ENCODE assay signal across 15 mouse cellular contexts in genomic region chr12:41221893-41222292, GRCm38 (mm10).
A peak's percentile ranks its signal among the peaks of the same experiment; 100 is the strongest.
DNase-seq lines count a peak whose midpoint lies in the region; ATAC-seq and TF ChIP-seq lines count a peak whose summit lies in the region.
"Had no signal": no experiment of that assay in that cellular context is flagged by ENCODE, and none has a peak within 500 bp of the region (broad histone marks: within the 10 kb centered on the region; RNA-seq: fewer than 3 reads in every experiment).

No protein-coding gene starts in this region.

- no peaks in the 10 kb centered on the region for H3K9me3 ChIP-seq in liver, embryonic 14.5 days (ENCODE audit: control insufficient read depth, low read length)
- no peaks in the 10 kb centered on the region for H3K9me3 ChIP-seq in liver, embryonic 12.5 days (replicated peaks)
- H3K9me3 ChIP-seq in ES-E14 (ENCODE audit: control insufficient read depth, insufficient read depth, low read depth, low read length) = no peaks in the 10 kb centered on the region
- no peaks in the 10 kb centered on the region for H3K9me3 ChIP-seq in hindbrain, embryonic 12.5 days (replicated peaks)
- H3K9me3 ChIP-seq: embryonic facial prominence, embryonic 10.5 days; heart, embryonic 12.5 days; hindbrain, embryonic 13.5 days; limb, embryonic 12.5 days had no signal

- no peaks in the 10 kb centered on the region for H3K4me1 ChIP-seq in liver, embryonic 14.5 days (replicated peaks; ENCODE audit: control insufficient read depth in 2 of 2, insufficient read depth in 2 of 2, low read length in 1 of 2)
- no peaks in the 10 kb centered on the region for H3K4me1 ChIP-seq in liver, embryonic 12.5 days
- no peaks in the 10 kb centered on the region for H3K4me1 ChIP-seq in ES-E14 (ENCODE audit: control insufficient read depth in 2 of 2, insufficient read depth in 2 of 2, low read length in 2 of 2, poor library complexity in 1 of 2)
- peaks cover 4% of the 10 kb centered on the region; the same call in 1 of the 2 replicates for H3K4me1 ChIP-seq in hindbrain, embryonic 12.5 days
- H3K4me1 ChIP-seq: heart, embryonic 12.5 days had no signal

- intact Hi-C loops in gastrocnemius, adult 2 months (cut with DNase I) = no loop called here
- intact Hi-C loops in gastrocnemius, postnatal 36 days (cut with DNase I) = no loop called here

- TF ChIP-seq CTCF in gastrocnemius, adult 2 months (IDR thresholded peaks at IDR 0.05) = peak; percentile 4; the same call in 1 of the 2 replicates
- peak; percentile 46; the same call in 1 of the 2 replicates for TF ChIP-seq CTCF in liver, embryonic 14.5 days (IDR thresholded peaks at IDR 0.05; ENCODE audit: low read depth)

- DNase-seq in gastrocnemius, adult 2 months = no peak
- no peak for DNase-seq in gastrocnemius, postnatal 4 days (ENCODE audit: low spot score in 2 of 2)
- no peak for DNase-seq in liver, embryonic 14.5 days (ENCODE audit: low read depth in 3 of 3, low spot score in 3 of 3)
- peak; percentile 19 for DNase-seq in ES-E14 (ENCODE audit: low read depth, low spot score)
- peak; percentile 4 for DNase-seq in induced T-regulatory cell, adult 2 months (ENCODE audit: low read depth)
- no peak for DNase-seq in gastrocnemius, postnatal 36 days
- DNase-seq: adrenal gland, postnatal 25 days; kidney, adult 8-10 months had no signal

- H3K4me2 ChIP-seq in liver, embryonic 14.5 days (ENCODE audit: low read depth) = no peak overlapping the region
- H3K4me2 ChIP-seq in liver, embryonic 12.5 days = no peak overlapping the region
- H3K4me2 ChIP-seq in hindbrain, embryonic 12.5 days (replicated peaks) = no peak overlapping the region
- H3K4me2 ChIP-seq: heart, embryonic 12.5 days; hindbrain, embryonic 13.5 days; limb, embryonic 12.5 days had no signal

- no peak overlapping the region for H3K9ac ChIP-seq in liver, embryonic 14.5 days (replicated peaks)
- H3K9ac ChIP-seq in liver, embryonic 12.5 days = no peak overlapping the region
- H3K9ac ChIP-seq in ES-E14 (ENCODE audit: insufficient read depth, low read depth, low read length, poor library complexity, severe bottlenecking) = no peak overlapping the region
- H3K9ac ChIP-seq in hindbrain, embryonic 12.5 days = no peak overlapping the region
- H3K9ac ChIP-seq: heart, embryonic 12.5 days; hindbrain, embryonic 13.5 days; limb, embryonic 12.5 days had no signal

- TF ChIP-seq EP300 in liver, embryonic 14.5 days (IDR thresholded peaks at IDR 0.05; ENCODE audit: low read depth) = no peak

- no peaks in the 10 kb centered on the region for H3K27me3 ChIP-seq in liver, embryonic 14.5 days (ENCODE audit: control insufficient read depth, insufficient read depth, low read length)
- H3K27me3 ChIP-seq in liver, embryonic 12.5 days (replicated peaks) = no peaks in the 10 kb centered on the region
- no peaks in the 10 kb centered on the region for H3K27me3 ChIP-seq in hindbrain, embryonic 12.5 days
- H3K27me3 ChIP-seq: heart, embryonic 12.5 days; hindbrain, embryonic 13.5 days; limb, embryonic 12.5 days had no signal

- WGBS in liver, embryonic 14.5 days (ENCODE audit: insufficient replicate concordance) = 65% methylated on average over 3 of the region's 3 CpGs
- 39% methylated on average over 3 of the region's 3 CpGs for WGBS in liver, embryonic 12.5 days (ENCODE audit: insufficient replicate concordance)
- WGBS in hindbrain, embryonic 12.5 days = 75% methylated on average over 3 of the region's 3 CpGs

- no peak for ATAC-seq in liver, embryonic 14.5 days (ENCODE audit: insufficient read depth)
- no peak for ATAC-seq in liver, embryonic 12.5 days
- ATAC-seq in hindbrain, embryonic 12.5 days (ENCODE audit: low FRiP score) = no peak
- ATAC-seq: midbrain, embryonic 16.5 days had no signal

- in situ Hi-C loops in ES-E14 (cut with MboI; ENCODE audit: low sequenced_read_pairs in 2 of 2, unreplicated experiment in 2 of 2) = loop anchor here in 1 of 2 experiments (25.0 kb wide), 1 partner anchor 385 kb away; no protein-coding TSS in a partner anchor

- H3K27ac ChIP-seq in gastrocnemius, adult 2 months = no peak overlapping the region
- no peak overlapping the region for H3K27ac ChIP-seq in liver, embryonic 14.5 days
- no peak overlapping the region for H3K27ac ChIP-seq in liver, embryonic 12.5 days
- no peak overlapping the region for H3K27ac ChIP-seq in ES-E14 (ENCODE audit: insufficient read depth, low read depth, low read length, poor library complexity, severe bottlenecking)
- H3K27ac ChIP-seq in hindbrain, embryonic 12.5 days = no peak overlapping the region
- H3K27ac ChIP-seq: embryonic facial prominence, embryonic 10.5 days; hindbrain, embryonic 13.5 days; limb, embryonic 12.5 days had no signal

- no peaks in the 10 kb centered on the region for H3K36me3 ChIP-seq in liver, embryonic 14.5 days (replicated peaks; ENCODE audit: control insufficient read depth, insufficient read depth, low read depth)
- no peaks in the 10 kb centered on the region for H3K36me3 ChIP-seq in liver, embryonic 12.5 days
- H3K36me3 ChIP-seq in ES-E14 (ENCODE audit: control insufficient read depth, insufficient read depth, low read length, poor library complexity, severe bottlenecking) = no peaks in the 10 kb centered on the region
- no peaks in the 10 kb centered on the region for H3K36me3 ChIP-seq in hindbrain, embryonic 12.5 days
- H3K36me3 ChIP-seq: embryonic facial prominence, embryonic 10.5 days; heart, embryonic 12.5 days; hindbrain, embryonic 13.5 days; limb, embryonic 12.5 days had no signal

- no peak overlapping the region for H3K4me3 ChIP-seq in gastrocnemius, adult 2 months
- H3K4me3 ChIP-seq in liver, embryonic 14.5 days (ENCODE audit: insufficient read depth in 1 of 2, low read depth in 2 of 2, low read length in 2 of 2) = no peak overlapping the region
- no peak overlapping the region for H3K4me3 ChIP-seq in liver, embryonic 12.5 days
- no peak overlapping the region for H3K4me3 ChIP-seq in ES-E14 (ENCODE audit: insufficient read depth in 1 of 2, low read depth in 1 of 2, low read length in 2 of 2, poor library complexity in 1 of 2, severe bottlenecking in 1 of 2)
- no peak overlapping the region for H3K4me3 ChIP-seq in hindbrain, embryonic 12.5 days
- H3K4me3 ChIP-seq: embryonic facial prominence, embryonic 10.5 days; heart, embryonic 12.5 days; hindbrain, embryonic 13.5 days; limb, embryonic 12.5 days had no signal

TF ChIP-seq in ES-E14, 5 proteins besides CTCF, POLR2A, EP300 and RAD21:
- no peak for TF ChIP-seq MAFK (IDR thresholded peaks at IDR 0.05; ENCODE audit: insufficient read depth, low read depth, low read length)
- TF ChIP-seq ZC3H11A (IDR thresholded peaks at IDR 0.05; ENCODE audit: borderline replicate concordance, low read depth, low read length) = 0 out of 2 replicates have a peak, but pooled peaks have one; percentile 14

Comparison
In these comparisons a context has a peak if more than half of its experiments do, and no peak if none do; other contexts are left out.
1. DNase-seq: peak in ES-E14 (single experiment) and induced T-regulatory cell, adult 2 months (single experiment); none in gastrocnemius, adult 2 months (single experiment), gastrocnemius, postnatal 4 days (0 of 2), liver, embryonic 14.5 days (0 of 3) and gastrocnemius, postnatal 36 days (0 of 2).